In genomic region chr8:122568881-122569309, GRCm38 (mm10) we compare ENCODE assay signal across 8 mouse cellular contexts. TPM values are rescaled to one million over a fixed set of nuclear protein-coding genes. Genes with fewer than 3 reads are reported as not detected.
DNase-seq lines count a peak whose midpoint lies in the region; ATAC-seq and TF ChIP-seq lines count a peak whose summit lies in the region.

No protein-coding gene starts in this region.

- no peaks in the 10 kb centered on the region for H3K27me3 ChIP-seq in liver, embryonic 12.5 days (replicated peaks)
- H3K27me3 ChIP-seq in thymus, adult 2 months (ENCODE audit: control insufficient read depth, insufficient read depth, low read length): no peaks in the 10 kb centered on the region

- WGBS in liver, embryonic 12.5 days (ENCODE audit: insufficient replicate concordance): 17% methylated on average over 10 of the region's 10 CpGs
- 43% methylated on average over 10 of the region's 10 CpGs for WGBS in thymus, adult 2 months

- no peak for TF ChIP-seq CTCF in thymus, adult 2 months (IDR thresholded peaks at IDR 0.05; ENCODE audit: borderline replicate concordance, control insufficient read depth, extremely low read depth, insufficient read depth, low read length, poor library complexity)

- peak; percentile 50 for ATAC-seq in erythroid progenitor cell, adult 5-6 weeks (replicated peaks; ENCODE audit: low FRiP score, poor library complexity, severe bottlenecking)
- no peak for ATAC-seq in liver, embryonic 12.5 days

- H3K36me3 ChIP-seq in liver, embryonic 12.5 days: peaks cover 51% of the 10 kb centered on the region
- peaks cover 24% of the 10 kb centered on the region for H3K36me3 ChIP-seq in thymus, adult 2 months (ENCODE audit: control insufficient read depth, insufficient read depth, low read length)

- H3K9ac ChIP-seq in liver, embryonic 12.5 days: peak overlapping the region; percentile 98

- H3K4me1 ChIP-seq in liver, embryonic 12.5 days: peaks cover 70% of the 10 kb centered on the region
- H3K4me1 ChIP-seq in thymus, adult 2 months (replicated peaks; ENCODE audit: control insufficient read depth, insufficient read depth, low read length): peaks cover 24% of the 10 kb centered on the region

- no peak for TF ChIP-seq POLR2A in thymus, adult 2 months (IDR thresholded peaks at IDR 0.05; ENCODE audit: control insufficient read depth, extremely low read depth, insufficient read depth, low read length, poor library complexity)

- H3K27ac ChIP-seq in liver, embryonic 12.5 days: peak overlapping the region; percentile 93
- no peak overlapping the region for H3K27ac ChIP-seq in thymus, adult 2 months (ENCODE audit: control insufficient read depth, insufficient read depth, low read length)

- DNase-seq in adrenal gland, postnatal 10 days: peak; percentile 28
- DNase-seq in adrenal gland, postnatal 4 days (ENCODE audit: low spot score in 2 of 2): no peak
- DNase-seq in 3T3-L1 (ENCODE audit: low read depth, low spot score): peak; percentile 62
- DNase-seq in thymus, adult 2 months: peak; percentile 63
- no peak for DNase-seq in adrenal gland, adult 18-20 months (ENCODE audit: low spot score in 2 of 2)
- no peak for DNase-seq in layer of hippocampus, postnatal 10 days (ENCODE audit: low spot score in 2 of 2)

- peak overlapping the region; percentile 96 for H3K4me2 ChIP-seq in liver, embryonic 12.5 days

- H3K4me3 ChIP-seq in liver, embryonic 12.5 days: peak overlapping the region; percentile 98
- peak overlapping the region; percentile 21 for H3K4me3 ChIP-seq in thymus, adult 2 months (ENCODE audit: control insufficient read depth, insufficient read depth, low read length)

- H3K9me3 ChIP-seq in liver, embryonic 12.5 days (replicated peaks): no peaks in the 10 kb centered on the region

RNA-seq across cellular contexts. Expression of gene Cdt1, which starts 1.1 kb away (rescaled TPM):
- total RNA-seq in adrenal gland, postnatal 10 days (2021): 10 to 100 TPM; 17.2 to 20.7 TPM
- total RNA-seq in adrenal gland, postnatal 4 days (2021): 10 to 100 TPM; 33.2 to 36.6 TPM
- 55.5 and 65.8 TPM in 2 replicates for total RNA-seq in erythroid progenitor cell, adult 5-6 weeks (2015; ENCODE audit: low replicate concordance)
- 33.0 and 77.8 TPM in 2 replicates for total RNA-seq in erythroid progenitor cell, adult 5-6 weeks (2017; ENCODE audit: low replicate concordance)
- polyA plus RNA-seq in liver, embryonic 12.5 days (2016; fragmentation: Nextera tagmentation; extraction: Ambion mirVana): 65.7 and 66.8 TPM in 2 replicates
- polyA plus RNA-seq in thymus, adult 2 months (2012; rRNA removed): 136 and 210 TPM in 2 replicates
- 1 to 10 TPM; 4.7 to 4.9 TPM for total RNA-seq in adrenal gland, adult 18-20 months (2021)
- 1 to 10 TPM; 3.0 to 5.0 TPM for total RNA-seq in layer of hippocampus, postnatal 10 days (2021)

RNA-seq across cellular contexts. Expression of gene Aprt, which starts 7.8 kb away (rescaled TPM):
- 10 to 100 TPM; 67.5 to 72.3 TPM for total RNA-seq in adrenal gland, postnatal 10 days (2021)
- 10 to 100 TPM; 93.4 to 98.6 TPM for total RNA-seq in adrenal gland, postnatal 4 days (2021)
- 39.4 and 53.7 TPM in 2 replicates for total RNA-seq in erythroid progenitor cell, adult 5-6 weeks (2015; ENCODE audit: low replicate concordance)
- 12.3 and 15.5 TPM in 2 replicates for total RNA-seq in erythroid progenitor cell, adult 5-6 weeks (2017; ENCODE audit: low replicate concordance)
- polyA plus RNA-seq in liver, embryonic 12.5 days (2016; fragmentation: Nextera tagmentation; extraction: Ambion mirVana): 226 and 253 TPM in 2 replicates
- polyA plus RNA-seq in thymus, adult 2 months (2012; rRNA removed): 119 and 136 TPM in 2 replicates
- 10 to 100 TPM; 71.3 to 71.7 TPM for total RNA-seq in adrenal gland, adult 18-20 months (2021)
- total RNA-seq in layer of hippocampus, postnatal 10 days (2021): 10 to 100 TPM; 91.6 to 94.0 TPM

RNA-seq across cellular contexts. Expression of gene Piezo1, which starts 17.8 kb away (rescaled TPM):
- 10 to 100 TPM; 31.5 to 41.5 TPM for total RNA-seq in adrenal gland, postnatal 10 days (2021)
- 10 to 100 TPM; 49.0 to 52.1 TPM for total RNA-seq in adrenal gland, postnatal 4 days (2021)
- 32.1 and 43.2 TPM in 2 replicates for total RNA-seq in erythroid progenitor cell, adult 5-6 weeks (2015; ENCODE audit: low replicate concordance)
- total RNA-seq in erythroid progenitor cell, adult 5-6 weeks (2017; ENCODE audit: low replicate concordance): 31.8 and 52.9 TPM in 2 replicates
- 21.7 and 24.4 TPM in 2 replicates for polyA plus RNA-seq in liver, embryonic 12.5 days (2016; fragmentation: Nextera tagmentation; extraction: Ambion mirVana)
- 93.6 and 106 TPM in 2 replicates for polyA plus RNA-seq in thymus, adult 2 months (2012; rRNA removed)
- total RNA-seq in adrenal gland, adult 18-20 months (2021): 10 to 100 TPM; 14.1 to 28.4 TPM
- 1 to 10 TPM; 8.2 to 8.9 TPM for total RNA-seq in layer of hippocampus, postnatal 10 days (2021)

RNA-seq across cellular contexts. Expression of gene Galns, which starts 42.4 kb away (rescaled TPM):
- total RNA-seq in adrenal gland, postnatal 10 days (2021): 1 to 10 TPM; 8.0 to 8.3 TPM
- total RNA-seq in adrenal gland, postnatal 4 days (2021): 10 to 100 TPM; 11.9 to 13.9 TPM
- total RNA-seq in erythroid progenitor cell, adult 5-6 weeks (2015; ENCODE audit: low replicate concordance): 4.6 and 24.5 TPM in 2 replicates
- total RNA-seq in erythroid progenitor cell, adult 5-6 weeks (2017; ENCODE audit: low replicate concordance): 4.2 and 5.0 TPM in 2 replicates
- 4.6 TPM in 2 replicates for polyA plus RNA-seq in liver, embryonic 12.5 days (2016; fragmentation: Nextera tagmentation; extraction: Ambion mirVana)
- polyA plus RNA-seq in thymus, adult 2 months (2012; rRNA removed): 15.6 and 19.2 TPM in 2 replicates
- total RNA-seq in adrenal gland, adult 18-20 months (2021): 1 to 10 TPM; 5.0 to 6.1 TPM
- total RNA-seq in layer of hippocampus, postnatal 10 days (2021): 10 to 100 TPM; 10.6 to 10.7 TPM

RNA-seq across cellular contexts. Expression of gene Trappc2l, which starts 42.5 kb away (rescaled TPM):
- total RNA-seq in adrenal gland, postnatal 10 days (2021): 10 to 100 TPM; 48.9 to 56.5 TPM
- total RNA-seq in adrenal gland, postnatal 4 days (2021): 10 to 100 TPM; 51.5 to 51.8 TPM
- total RNA-seq in erythroid progenitor cell, adult 5-6 weeks (2015; ENCODE audit: low replicate concordance): 18.0 and 43.2 TPM in 2 replicates
- 1.8 and 5.9 TPM in 2 replicates for total RNA-seq in erythroid progenitor cell, adult 5-6 weeks (2017; ENCODE audit: low replicate concordance)
- 27.2 and 30.0 TPM in 2 replicates for polyA plus RNA-seq in liver, embryonic 12.5 days (2016; fragmentation: Nextera tagmentation; extraction: Ambion mirVana)
- polyA plus RNA-seq in thymus, adult 2 months (2012; rRNA removed): 104 and 133 TPM in 2 replicates
- total RNA-seq in adrenal gland, adult 18-20 months (2021): 10 to 100 TPM; 63.1 to 64.5 TPM
- total RNA-seq in layer of hippocampus, postnatal 10 days (2021): 10 to 100 TPM; 75.6 to 79.9 TPM

Comparison
In these comparisons a context has a peak if more than half of its experiments do, and no peak if none do; other contexts are left out.
1. DNase-seq: peak in adrenal gland, postnatal 10 days (single experiment), 3T3-L1 (single experiment) and thymus, adult 2 months (single experiment); none in adrenal gland, postnatal 4 days (0 of 2), adrenal gland, adult 18-20 months (0 of 2) and layer of hippocampus, postnatal 10 days (0 of 2).